Mouse (Mus musculus) intestine, postnatal 0 days (tissue): Measurements from ENCODE around the gene 2310057M21Rik. TPM values are rescaled to one million over a fixed set of nuclear protein-coding genes. Genes with fewer than 3 reads are reported as not detected.
"Not testable (repeated sequence)": the region's sequence is repeated elsewhere in the genome, so short reads cannot be mapped to it uniquely, and the experiment has no call there.

ENCODE experiments used
- ATAC-seq: fragments of 200-750 bp; cut with Nextera tagmentation; 2 replicates; pipeline ENCODE4 v1.8.0; 2017; ENCODE audit warnings: mild to moderate bottlenecking, moderate TSS enrichment, moderate library complexity
- H3K27ac ChIP-seq: fragments of 300-500 bp; sonication (generic); 2 replicates; pipeline ENCODE4 v1.5.1; 2014; ENCODE audit warnings: mild to moderate bottlenecking, low read depth, low read length, moderate library complexity
- H3K27me3 ChIP-seq: fragments of 300-500 bp; sonication (generic); replicated peaks from 2 replicates; pipeline ENCODE4 v1.6.1; 2014; ENCODE audit warnings: low read length, mixed read lengths; ENCODE audit not compliant: control insufficient read depth, insufficient read depth
- H3K36me3 ChIP-seq: fragments of 300-500 bp; sonication (generic); 2 replicates; pipeline ENCODE4 v1.6.1; 2014; ENCODE audit warnings: mild to moderate bottlenecking, moderate library complexity; ENCODE audit not compliant: control insufficient read depth, insufficient read depth
- H3K4me1 ChIP-seq: fragments of 300-500 bp; sonication (generic); replicated peaks from 2 replicates; pipeline ENCODE4 v1.6.1; 2014; ENCODE audit warnings: antibody characterized with exemption, low read length, mixed read lengths; ENCODE audit not compliant: control insufficient read depth, insufficient read depth
- H3K4me2 ChIP-seq: fragments of 300-500 bp; sonication (generic); replicated peaks from 2 replicates; pipeline ENCODE4 v1.6.1; 2014; ENCODE audit warnings: low read depth, mild to moderate bottlenecking, moderate library complexity
- H3K4me3 ChIP-seq: fragments of 300-500 bp; sonication (generic); 2 replicates; pipeline ENCODE4 v1.5.1; 2014; ENCODE audit warnings: low read depth, low read length
- H3K9ac ChIP-seq: fragments of 300-500 bp; sonication (generic); 2 replicates; pipeline ENCODE4 v1.6.1; 2014; ENCODE audit warnings: mild to moderate bottlenecking, low read depth, low read length
- H3K9me3 ChIP-seq: fragments of 300-500 bp; sonication (generic); 2 replicates; pipeline ENCODE4 v1.6.1; 2016; ENCODE audit warnings: mixed run types; ENCODE audit not compliant: control insufficient read depth
- CTCF ChIP-seq: sonication (generic); IDR thresholded peaks from 2 replicates; pipeline ENCODE4 v1.5.1; 2016; ENCODE audit warnings: low read depth, mild to moderate bottlenecking, control low read depth, antibody characterized with exemption, moderate library complexity
- WGBS: fragments of 180-500 bp; shearing (Covaris S2); extraction: QIAGEN DNeasy Blood & Tissue Kit; methylation state at CpG from one replicate; pipeline ENCODE4 v1.1.7; 2014; 5-methylcytosine and 5-hydroxymethylcytosine counted together
- polyA plus RNA-seq: library from polyadenylated mRNA; unstranded; fragments of >200 nt; fragmentation: Nextera tagmentation; extraction: Ambion mirVana; gene quantifications from 2 replicates; pipeline ENCODE4 v1.2.1, GENCODE M21; 2015

Gene 2310057M21Rik
- polyA plus RNA-seq, 1 experiment from 2014 or later, result 8.0 TPM

DNA sequence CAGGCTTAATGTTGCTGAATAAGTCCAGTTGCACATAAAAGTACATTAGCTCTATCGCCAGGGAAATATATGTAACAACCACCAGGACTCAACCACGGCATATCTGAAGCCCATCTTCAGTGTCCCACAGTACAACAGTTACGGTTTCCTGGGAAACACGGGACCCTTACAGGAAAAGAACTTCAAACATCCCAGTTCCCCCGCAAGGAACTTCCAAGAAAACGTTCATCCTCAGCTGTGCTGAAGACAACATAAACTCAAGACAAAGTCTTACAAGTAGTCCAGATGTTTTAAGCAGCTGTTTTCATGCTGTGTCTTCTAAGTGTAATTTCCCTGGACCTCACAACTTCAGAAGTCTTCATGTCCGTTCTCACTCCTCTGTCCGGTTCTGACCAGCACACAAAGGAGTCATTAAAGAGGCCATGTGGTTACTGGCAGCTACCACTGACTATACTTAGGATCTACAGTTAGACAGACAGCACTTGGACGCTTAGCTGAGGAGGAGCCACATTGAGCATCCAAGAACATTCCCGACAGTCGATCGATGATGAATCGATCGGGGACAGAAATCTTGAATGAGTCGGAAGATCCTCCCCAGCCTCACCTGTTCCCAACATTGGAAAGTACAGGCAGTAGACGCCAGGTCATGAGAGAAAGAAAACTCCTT is 46.9 kb upstream of the 2310057M21Rik start:
- Histone ChIP-seq H3K27me3 (no peaks in the 10 kb centered on the region), H3K36me3 (no peaks in the 10 kb centered on the region), H3K27ac (peak overlapping the region; percentile 77; the same call in 1 of the 2 replicates), H3K4me3 (peak overlapping the region; percentile 92), H3K4me2 (peak overlapping the region; percentile 91), H3K9ac (peak overlapping the region; percentile 96), H3K9me3 (no peaks in the 10 kb centered on the region), H3K4me1 (0 out of 2 replicates have a peak, but pooled peaks cover 6% of the 10 kb centered on the region)
- no peak for TF ChIP-seq CTCF
- WGBS, result 4% methylated on average over 16 of the region's 16 CpGs
- ATAC-seq, result no peak

DNA sequence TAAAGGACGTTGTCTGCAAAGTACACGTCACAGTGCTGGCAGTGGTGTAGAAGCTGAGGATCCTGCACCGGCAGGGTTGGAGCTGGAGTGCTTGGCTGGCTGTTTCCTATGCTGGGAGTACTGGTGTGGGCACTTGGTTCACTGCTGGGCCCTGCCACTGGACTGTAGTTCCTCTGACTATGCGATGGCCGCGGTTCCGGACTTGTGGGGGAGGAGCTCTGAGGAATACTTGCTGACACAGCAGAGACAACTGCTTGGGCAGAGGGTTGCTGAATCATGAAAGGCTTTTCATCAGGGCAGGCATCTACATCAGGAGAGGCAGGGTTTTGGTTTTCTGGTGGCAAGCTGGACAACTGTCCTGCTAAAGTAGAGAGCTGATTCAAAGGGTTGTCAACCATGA is 29.2 kb upstream of the 2310057M21Rik start:
- not testable (repeated sequence) for H3K27me3 ChIP-seq, H3K4me3 ChIP-seq, H3K9ac ChIP-seq, H3K4me2 ChIP-seq, H3K9me3 ChIP-seq, H3K4me1 ChIP-seq, ATAC-seq, H3K27ac ChIP-seq
- peaks cover 25% of the 10 kb centered on the region for H3K36me3 ChIP-seq
- WGBS, result 88% methylated on average over 6 of the region's 7 CpGs

DNA sequence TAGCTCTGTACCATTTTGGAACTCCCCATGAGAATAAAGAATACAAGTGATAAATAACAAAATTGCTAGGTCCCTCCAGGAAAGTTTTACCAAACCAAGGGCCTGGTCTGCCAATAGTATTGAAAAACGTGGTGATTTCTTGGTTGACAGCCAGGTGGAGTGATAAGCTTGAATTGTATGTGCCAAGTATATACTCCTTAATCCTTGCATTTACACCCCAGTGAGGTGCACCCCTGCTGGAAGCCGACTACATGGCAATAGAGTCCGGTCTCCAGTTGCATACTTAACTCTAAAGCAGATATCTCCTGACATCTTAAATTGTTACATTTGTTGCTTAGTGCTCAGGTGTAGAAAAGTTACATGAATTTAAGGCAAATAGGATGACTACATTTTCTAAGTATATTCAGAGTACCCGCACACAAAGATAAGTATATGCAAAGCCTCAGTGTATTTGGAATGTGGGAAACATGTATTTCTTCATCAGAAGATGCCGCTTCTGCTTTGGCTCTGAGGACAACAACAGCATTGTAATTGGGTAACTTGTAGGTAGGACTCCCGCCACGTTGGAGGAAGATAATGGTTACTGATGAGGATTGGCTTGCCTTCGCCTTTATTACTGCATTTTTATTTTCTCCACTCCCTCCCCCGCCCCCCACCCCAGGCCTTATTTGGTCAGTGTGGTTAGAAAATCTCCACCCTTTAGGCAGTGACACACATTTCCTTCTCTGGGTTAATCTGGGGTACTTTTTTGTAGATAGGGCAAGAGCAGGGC is 9.5 kb upstream of the 2310057M21Rik start:
- Histone ChIP-seq H3K4me1 (no peaks in the 10 kb centered on the region), H3K27me3 (no peaks in the 10 kb centered on the region), H3K27ac (no peak overlapping the region), H3K4me3 (peak overlapping the region; percentile 67), H3K36me3 (no peaks in the 10 kb centered on the region), H3K9me3 (no peaks in the 10 kb centered on the region), H3K4me2 (peak overlapping the region; percentile 92), H3K9ac (no peak overlapping the region)
- peak; percentile 43 for TF ChIP-seq CTCF
- ATAC-seq, result no peak
- WGBS, result 62% methylated on average over 9 of the region's 9 CpGs

DNA sequence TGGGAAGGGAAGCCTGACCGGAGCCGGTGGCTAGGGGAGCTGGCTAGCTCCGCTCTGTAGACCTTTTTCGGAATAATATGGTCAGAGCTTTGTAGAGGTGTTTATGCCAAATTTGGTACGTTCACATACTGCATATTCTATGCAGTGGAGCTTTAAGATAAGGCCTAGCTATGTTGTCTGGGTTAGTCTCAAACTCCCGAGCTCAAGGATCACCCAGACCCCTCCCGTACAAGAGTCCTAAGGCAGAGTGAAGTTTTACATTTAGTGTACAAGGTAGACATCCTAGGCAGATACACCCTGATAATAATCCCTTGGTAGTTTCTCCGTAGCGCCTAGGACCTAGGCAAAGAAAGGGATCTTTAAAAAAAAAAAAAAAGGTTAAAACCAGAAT is 8.9 kb upstream of the 2310057M21Rik start:
- H3K9ac ChIP-seq, result peak overlapping the region; percentile 76
- H3K4me1 ChIP-seq, result no peaks in the 10 kb centered on the region
- H3K27me3 ChIP-seq, result no peaks in the 10 kb centered on the region
- peak overlapping the region; percentile 87; the same call in 1 of the 2 replicates for H3K27ac ChIP-seq
- no peak for TF ChIP-seq CTCF
- H3K36me3 ChIP-seq, result no peaks in the 10 kb centered on the region
- WGBS, result 3% methylated on average over 9 of the region's 9 CpGs
- H3K4me2 ChIP-seq, result peak overlapping the region; percentile 92
- ATAC-seq, result no peak; the same call in 1 of the 2 replicates
- H3K9me3 ChIP-seq, result no peaks in the 10 kb centered on the region
- H3K4me3 ChIP-seq, result peak overlapping the region; percentile 67

DNA sequence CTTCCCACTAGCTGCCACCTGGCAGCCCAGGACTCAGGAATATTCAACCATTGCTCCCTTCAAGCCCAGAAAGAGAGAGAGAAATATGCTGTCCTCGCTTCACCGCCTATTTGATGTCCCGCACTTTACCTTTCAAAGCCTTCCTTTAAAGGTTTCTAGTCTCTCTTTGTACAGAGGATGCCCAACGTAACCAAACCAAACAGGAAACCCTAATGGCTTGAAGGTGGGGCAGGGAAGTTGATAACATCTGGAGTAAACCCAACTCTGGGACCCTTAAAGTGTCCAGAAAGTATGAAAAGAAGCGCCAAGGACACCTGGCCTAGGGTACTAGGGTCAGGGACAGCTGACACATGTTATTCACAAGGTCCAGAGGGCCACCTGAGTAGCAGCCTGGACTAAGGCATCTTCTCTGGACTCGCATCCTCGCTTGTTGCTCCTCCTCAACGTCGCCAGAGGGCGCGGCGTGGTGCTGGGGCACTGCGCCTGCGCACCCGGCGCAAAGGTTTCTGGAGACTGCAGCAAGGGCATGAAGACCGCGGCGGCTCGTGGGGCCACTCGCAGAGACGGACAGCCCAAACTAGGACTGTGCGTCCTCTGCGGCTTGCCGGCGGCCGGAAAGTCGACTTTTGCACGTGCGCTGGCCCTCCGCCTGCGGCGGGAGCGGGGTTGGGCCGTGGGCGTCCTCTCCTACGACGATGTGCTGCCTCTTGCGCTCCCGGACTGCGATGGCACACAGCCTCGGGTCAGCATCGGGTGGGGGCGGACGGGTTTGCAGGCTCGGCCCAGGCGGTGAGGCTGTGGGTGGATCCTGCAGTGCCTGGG is 8.3 kb upstream of the 2310057M21Rik start, which contains the start of gene Pstk:
TSS of gene Pstk (plus strand) at position 494 of the 822 bp plus-strand sequence.
- peak; percentile 96 for TF ChIP-seq CTCF
- H3K36me3 ChIP-seq, result no peaks in the 10 kb centered on the region
- peak within 1 kb of the TSS; percentile 67 for H3K4me3 ChIP-seq
- no peaks in the 10 kb centered on the region for H3K4me1 ChIP-seq
- H3K4me2 ChIP-seq, result peak within 1 kb of the TSS; percentile 92
- H3K27me3 ChIP-seq, result no peaks in the 10 kb centered on the region
- peak; percentile 89 for ATAC-seq
- H3K27ac ChIP-seq, result peak within 1 kb of the TSS; percentile 87; the same call in 1 of the 2 replicates
- WGBS, result 4% methylated on average over 47 of the region's 47 CpGs
- no peaks in the 10 kb centered on the region for H3K9me3 ChIP-seq
- H3K9ac ChIP-seq, result peak within 1 kb of the TSS; percentile 76
